8 mouse cellular contexts compared by ENCODE assay signal in genomic region chr19:7069781-7070763, GRCm38 (mm10). TPM values are rescaled to one million over a fixed set of nuclear protein-coding genes. Genes with fewer than 3 reads are reported as not detected.
DNase-seq lines count a peak whose midpoint lies in the region; ATAC-seq and TF ChIP-seq lines count a peak whose summit lies in the region.

No protein-coding gene starts in this region.

- intact Hi-C loops in heart, adult 2 months (cut with DNase I) = loop anchor here (5.0 to 10.0 kb wide), 2 partner anchors 275 to 367 kb away; partner anchors contain the start of gene Mark2

- peak; percentile 10; the same call in 1 of the 2 replicates for ATAC-seq in forebrain, embryonic 13.5 days
- ATAC-seq in intestine, embryonic 16.5 days = no peak
- no peak for ATAC-seq in midbrain, postnatal 0 days (ENCODE audit: low FRiP score)

- no peak overlapping the region for H3K4me3 ChIP-seq in heart, adult 2 months
- H3K4me3 ChIP-seq in forebrain, embryonic 13.5 days = no peak overlapping the region
- H3K4me3 ChIP-seq in intestine, embryonic 16.5 days (ENCODE audit: low read length) = peak overlapping the region; percentile 28
- H3K4me3 ChIP-seq in midbrain, postnatal 0 days (ENCODE audit: low read depth, low read length) = no peak overlapping the region

- H3K4me2 ChIP-seq in forebrain, embryonic 13.5 days = peak overlapping the region; percentile 42
- peak overlapping the region; percentile 43 for H3K4me2 ChIP-seq in intestine, embryonic 16.5 days (ENCODE audit: low read depth, low read length)
- H3K4me2 ChIP-seq in midbrain, postnatal 0 days (ENCODE audit: low read depth, low read length, poor library complexity, severe bottlenecking) = peak overlapping the region; percentile 35; the same call in 1 of the 2 replicates

- H3K9ac ChIP-seq in heart, adult 2 months (ENCODE audit: low read depth, low read length) = peak overlapping the region; percentile 57
- peak overlapping the region; percentile 51 for H3K9ac ChIP-seq in forebrain, embryonic 13.5 days
- H3K9ac ChIP-seq in intestine, embryonic 16.5 days (ENCODE audit: low read depth, low read length) = peak overlapping the region; percentile 58
- H3K9ac ChIP-seq in midbrain, postnatal 0 days (replicated peaks; ENCODE audit: low read length, poor library complexity, severe bottlenecking) = 0 out of 2 replicates have a peak overlapping the region, but pooled peaks have one; percentile 19

- H3K9me3 ChIP-seq in forebrain, embryonic 13.5 days (replicated peaks) = no peaks in the 10 kb centered on the region
- no peaks in the 10 kb centered on the region for H3K9me3 ChIP-seq in intestine, embryonic 16.5 days (ENCODE audit: control insufficient read depth, low read length)
- no peaks in the 10 kb centered on the region for H3K9me3 ChIP-seq in midbrain, postnatal 0 days (ENCODE audit: low read length)

- no peak for TF ChIP-seq CTCF in heart, adult 2 months (IDR thresholded peaks at IDR 0.05)
- TF ChIP-seq CTCF in midbrain, postnatal 0 days (IDR thresholded peaks at IDR 0.05) = no peak

- WGBS in heart, adult 2 months = 40% methylated on average over 35 of the region's 35 CpGs
- 5% methylated on average over 29 of the region's 35 CpGs for WGBS in forebrain, embryonic 13.5 days
- WGBS in intestine, embryonic 16.5 days = 18% methylated on average over 35 of the region's 35 CpGs
- WGBS in midbrain, postnatal 0 days = 9% methylated on average over 35 of the region's 35 CpGs

- H3K79me2 ChIP-seq in heart, adult 2 months (replicated peaks; ENCODE audit: control insufficient read depth, insufficient read depth, low read length) = no peaks in the 10 kb centered on the region

- H3K27me3 ChIP-seq in heart, adult 2 months (ENCODE audit: control insufficient read depth, insufficient read depth, low read length) = no peaks in the 10 kb centered on the region
- peaks cover 8% of the 10 kb centered on the region for H3K27me3 ChIP-seq in forebrain, embryonic 13.5 days
- peaks cover 17% of the 10 kb centered on the region; the same call in 1 of the 2 replicates for H3K27me3 ChIP-seq in intestine, embryonic 16.5 days (replicated peaks; ENCODE audit: control insufficient read depth, insufficient read depth, low read length)
- 0 out of 2 replicates have a peak, but pooled peaks cover 5% of the 10 kb centered on the region for H3K27me3 ChIP-seq in midbrain, postnatal 0 days (ENCODE audit: insufficient read depth, low read length)

- TF ChIP-seq EP300 in heart, adult 2 months (IDR thresholded peaks at IDR 0.05; ENCODE audit: insufficient read depth, low read depth, low read length) = no peak

- peaks cover 1% of the 10 kb centered on the region; the same call in 1 of the 2 replicates for H3K4me1 ChIP-seq in heart, adult 2 months (ENCODE audit: control insufficient read depth, insufficient read depth, low read length)
- H3K4me1 ChIP-seq in forebrain, embryonic 13.5 days = peaks cover 94% of the 10 kb centered on the region
- peaks cover 39% of the 10 kb centered on the region for H3K4me1 ChIP-seq in intestine, embryonic 16.5 days (ENCODE audit: control insufficient read depth, insufficient read depth, low read length)
- peaks cover 16% of the 10 kb centered on the region; the same call in 1 of the 2 replicates for H3K4me1 ChIP-seq in midbrain, postnatal 0 days (ENCODE audit: insufficient read depth, low read length)

- no peak overlapping the region for H3K27ac ChIP-seq in heart, adult 2 months
- peak overlapping the region; percentile 77 for H3K27ac ChIP-seq in forebrain, embryonic 13.5 days
- no peak overlapping the region for H3K27ac ChIP-seq in intestine, embryonic 16.5 days (ENCODE audit: low read length)
- peak overlapping the region; percentile 12; the same call in 1 of the 2 replicates for H3K27ac ChIP-seq in midbrain, postnatal 0 days (ENCODE audit: low read depth, low read length)

- no peaks in the 10 kb centered on the region for H3K36me3 ChIP-seq in heart, adult 2 months (ENCODE audit: control insufficient read depth, insufficient read depth, low read length)
- no peaks in the 10 kb centered on the region for H3K36me3 ChIP-seq in forebrain, embryonic 13.5 days (ENCODE audit: poor library complexity, severe bottlenecking)
- H3K36me3 ChIP-seq in intestine, embryonic 16.5 days (ENCODE audit: control insufficient read depth, insufficient read depth, low read length) = no peaks in the 10 kb centered on the region
- no peaks in the 10 kb centered on the region for H3K36me3 ChIP-seq in midbrain, postnatal 0 days (ENCODE audit: insufficient read depth, low read length)

- no peak for TF ChIP-seq POLR2A in heart, adult 2 months (IDR thresholded peaks at IDR 0.05; ENCODE audit: insufficient read depth, low read depth, low read length)

- peak; percentile 33 to 52 for DNase-seq in heart, adult 2 months
- no peak for DNase-seq in heart, adult 8-10 months (ENCODE audit: low spot score)
- DNase-seq in midbrain, postnatal 0 days (ENCODE audit: low spot score) = no peak
- no peak for DNase-seq in layer of hippocampus, adult 18-20 months (ENCODE audit: low spot score in 2 of 2)
- DNase-seq in cerebellum, adult 9-10 months = no peak
- no peak for DNase-seq in cerebellum, adult 11-12 months

RNA-seq across cellular contexts. Expression of gene Macrod1, which starts 13.5 kb away (rescaled TPM):
- total RNA-seq in heart, adult 2 months (2021) = 100 to 1,000 TPM; 262 to 309 TPM
- polyA plus RNA-seq in heart, adult 2 months (2012; rRNA removed) = 260 and 278 TPM in 2 replicates
- total RNA-seq in heart, adult 8-10 months (2022) = 100 to 1,000 TPM; 318 to 340 (median 328) TPM
- 3.3 and 4.4 TPM in 2 replicates for polyA plus RNA-seq in forebrain, embryonic 13.5 days (2015; fragmentation: Nextera tagmentation; extraction: Ambion mirVana)
- 11.6 and 13.1 TPM in 2 replicates for polyA plus RNA-seq in intestine, embryonic 16.5 days (2015; fragmentation: Nextera tagmentation; extraction: Ambion mirVana)
- 1.4 and 5.1 TPM in 2 replicates for total RNA-seq in midbrain, postnatal 0 days (2014; rRNA removed)
- 5.9 and 6.2 TPM in 2 replicates for polyA plus RNA-seq in midbrain, postnatal 0 days (2015; fragmentation: Nextera tagmentation; extraction: Ambion mirVana)
- total RNA-seq in layer of hippocampus, adult 18-20 months (2021) = 10 to 100 TPM; 22.9 to 23.7 TPM

RNA-seq across cellular contexts. Expression of gene Stip1, which starts 30.3 kb away (rescaled TPM):
- total RNA-seq in heart, adult 2 months (2021) = 100 to 1,000 TPM; 117 to 121 TPM
- 49.9 and 80.2 TPM in 2 replicates for polyA plus RNA-seq in heart, adult 2 months (2012; rRNA removed)
- total RNA-seq in heart, adult 8-10 months (2022) = 100 to 1,000 TPM in 3 of 4 experiments, 10 to 100 TPM in 1; 96.7 to 125 (median 109) TPM
- polyA plus RNA-seq in forebrain, embryonic 13.5 days (2015; fragmentation: Nextera tagmentation; extraction: Ambion mirVana) = 289 and 311 TPM in 2 replicates
- 194 and 208 TPM in 2 replicates for polyA plus RNA-seq in intestine, embryonic 16.5 days (2015; fragmentation: Nextera tagmentation; extraction: Ambion mirVana)
- total RNA-seq in midbrain, postnatal 0 days (2014; rRNA removed) = 97.0 and 101 TPM in 2 replicates
- polyA plus RNA-seq in midbrain, postnatal 0 days (2015; fragmentation: Nextera tagmentation; extraction: Ambion mirVana) = 142 and 147 TPM in 2 replicates
- total RNA-seq in layer of hippocampus, adult 18-20 months (2021) = 100 to 1,000 TPM; 218 to 230 TPM

RNA-seq across cellular contexts. Expression of gene Flrt1, which starts 35.5 kb away (rescaled TPM):
- total RNA-seq in heart, adult 2 months (2021) = 1 to 10 TPM; 1.1 to 1.2 TPM
- 0.84 and 0.94 TPM in 2 replicates for polyA plus RNA-seq in heart, adult 2 months (2012; rRNA removed)
- 1 to 10 TPM in 3 of 4 experiments, under 1 TPM in 1; 0.92 to 2.0 (median 1.4) TPM for total RNA-seq in heart, adult 8-10 months (2022)
- 10.4 and 11.3 TPM in 2 replicates for polyA plus RNA-seq in forebrain, embryonic 13.5 days (2015; fragmentation: Nextera tagmentation; extraction: Ambion mirVana)
- 1.6 and 1.9 TPM in 2 replicates for polyA plus RNA-seq in intestine, embryonic 16.5 days (2015; fragmentation: Nextera tagmentation; extraction: Ambion mirVana)
- 9.9 and 11.4 TPM in 2 replicates for total RNA-seq in midbrain, postnatal 0 days (2014; rRNA removed)
- polyA plus RNA-seq in midbrain, postnatal 0 days (2015; fragmentation: Nextera tagmentation; extraction: Ambion mirVana) = 9.8 and 11.9 TPM in 2 replicates
- total RNA-seq in layer of hippocampus, adult 18-20 months (2021) = 10 to 100 TPM; 21.6 to 22.0 TPM

RNA-seq across cellular contexts. Expression of gene Fermt3, which starts 50.8 kb away (rescaled TPM):
- total RNA-seq in heart, adult 2 months (2021) = 1 to 10 TPM; 5.2 to 9.0 TPM
- 4.7 and 7.8 TPM in 2 replicates for polyA plus RNA-seq in heart, adult 2 months (2012; rRNA removed)
- total RNA-seq in heart, adult 8-10 months (2022) = 1 to 10 TPM; 3.3 to 9.6 (median 4.4) TPM
- 3.0 and 3.9 TPM in 2 replicates for polyA plus RNA-seq in forebrain, embryonic 13.5 days (2015; fragmentation: Nextera tagmentation; extraction: Ambion mirVana)
- 13.0 and 14.4 TPM in 2 replicates for polyA plus RNA-seq in intestine, embryonic 16.5 days (2015; fragmentation: Nextera tagmentation; extraction: Ambion mirVana)
- 5.6 and 6.2 TPM in 2 replicates for total RNA-seq in midbrain, postnatal 0 days (2014; rRNA removed)
- polyA plus RNA-seq in midbrain, postnatal 0 days (2015; fragmentation: Nextera tagmentation; extraction: Ambion mirVana) = 3.0 and 3.4 TPM in 2 replicates
- total RNA-seq in layer of hippocampus, adult 18-20 months (2021) = 1 to 10 TPM; 4.2 to 5.1 TPM

Comparison
In these comparisons a context has a peak if more than half of its experiments do, and no peak if none do; other contexts are left out.
1. DNase-seq: peak in heart, adult 2 months (2 of 2); none in heart, adult 8-10 months (single experiment), midbrain, postnatal 0 days (single experiment), layer of hippocampus, adult 18-20 months (0 of 2), cerebellum, adult 9-10 months (single experiment) and cerebellum, adult 11-12 months (single experiment).
2. H3K27ac ChIP-seq: peak in forebrain, embryonic 13.5 days (single experiment) and midbrain, postnatal 0 days (single experiment); none in heart, adult 2 months (single experiment) and intestine, embryonic 16.5 days (single experiment).
3. RNA of gene Macrod1, which starts 13.5 kb away (total RNA-seq): 318 to 340 TPM in heart, adult 8-10 months and 262 to 309 TPM in heart, adult 2 months; 22.9 to 23.7 TPM in layer of hippocampus, adult 18-20 months and 1.4 to 5.1 TPM in midbrain, postnatal 0 days; every median in the first group is over 10 times any median in the second.
4. Peak in every context shown above with its lines, with median percentiles within 50 percentile points of each other: H3K9ac ChIP-seq and H3K4me2 ChIP-seq.